Mouse (Mus musculus) stomach, postnatal 0 days (tissue): Measurements from ENCODE around the gene Polrmt. TPM values are rescaled to one million over a fixed set of nuclear protein-coding genes. Genes with fewer than 3 reads are reported as not detected.
A peak's percentile ranks its signal among the peaks of the same experiment; 100 is the strongest.

Experiments
- ATAC-seq: fragments of 200-750 bp; cut with Nextera tagmentation; 2 replicates; pipeline ENCODE4 v1.8.0; 2017; ENCODE audit not compliant: low FRiP score, low TSS enrichment
- DNase-seq: peaks from one replicate; pipeline ENCODE4 v3.0.0-alpha.2; 2016; ENCODE audit warnings: low spot score
- H3K27ac ChIP-seq: fragments of 300-500 bp; sonication (generic); replicated peaks from 2 replicates; pipeline ENCODE4 v1.5.1; 2014; ENCODE audit warnings: mild to moderate bottlenecking, control low read depth
- H3K27me3 ChIP-seq: fragments of 300-500 bp; sonication (generic); 2 replicates; pipeline ENCODE4 v1.6.1; 2014; ENCODE audit warnings: low read length; ENCODE audit not compliant: control insufficient read depth, insufficient read depth
- H3K36me3 ChIP-seq: fragments of 300-500 bp; sonication (generic); 2 replicates; pipeline ENCODE4 v1.6.1; 2014; ENCODE audit warnings: low read length, mixed read lengths; ENCODE audit not compliant: control insufficient read depth, insufficient read depth
- H3K4me1 ChIP-seq: fragments of 300-500 bp; sonication (generic); replicated peaks from 2 replicates; pipeline ENCODE4 v1.6.1; 2014; ENCODE audit warnings: antibody characterized with exemption; ENCODE audit not compliant: control insufficient read depth, insufficient read depth
- H3K4me2 ChIP-seq: fragments of 300-500 bp; sonication (generic); replicated peaks from 2 replicates; pipeline ENCODE4 v1.6.1; 2014; ENCODE audit warnings: low read depth, mild to moderate bottlenecking, control low read depth, moderate library complexity
- H3K4me3 ChIP-seq: fragments of 300-500 bp; sonication (generic); 2 replicates; pipeline ENCODE4 v1.5.1; 2014; ENCODE audit warnings: low read depth, low read length, control low read depth
- H3K9ac ChIP-seq: fragments of 300-500 bp; sonication (generic); 2 replicates; pipeline ENCODE4 v1.6.1; 2014; ENCODE audit warnings: mild to moderate bottlenecking, low read length, control low read depth, mixed read lengths
- H3K9me3 ChIP-seq: fragments of 300-500 bp; sonication (generic); 2 replicates; pipeline ENCODE4 v1.6.1; 2016; ENCODE audit warnings: low read length; ENCODE audit not compliant: control insufficient read depth
- CTCF ChIP-seq: IDR thresholded peaks from 2 replicates; pipeline ENCODE4 v1.5.1; 2016; ENCODE audit warnings: antibody characterized with exemption, low read depth, mild to moderate bottlenecking, moderate library complexity
- EP300 ChIP-seq: optimal IDR thresholded peaks from 2 replicates; pipeline ENCODE3; 2016; ENCODE audit warnings: antibody characterized with exemption
- WGBS: fragments of 180-500 bp; shearing (Covaris S2); extraction: QIAGEN DNeasy Blood & Tissue Kit; methylation state at CpG from one replicate; pipeline ENCODE4 v1.1.7; 2014; 5-methylcytosine and 5-hydroxymethylcytosine counted together
- polyA plus RNA-seq: library from polyadenylated mRNA; unstranded; fragments of >200 nt; fragmentation: Nextera tagmentation; extraction: Ambion mirVana; gene quantifications from 2 replicates; pipeline ENCODE4 v1.2.1, GENCODE M21; 2015

Polrmt gene
- polyA plus RNA-seq, 1 experiment from 2014 or later: 16.5 TPM

GRCm38 (mm10) chr10:79740863-79741262, 5.5 kb downstream of the Polrmt start:
- no peaks in the 10 kb centered on the region for H3K27me3 ChIP-seq
- no peak overlapping the region for H3K9ac ChIP-seq
- H3K36me3 ChIP-seq: peaks cover 48% of the 10 kb centered on the region
- H3K27ac ChIP-seq: no peak overlapping the region
- WGBS: 79% methylated on average over 11 of the region's 11 CpGs
- DNase-seq (no peak), ATAC-seq (no peak)
- no peaks in the 10 kb centered on the region; the same call in 1 of the 2 replicates for H3K9me3 ChIP-seq
- H3K4me3 ChIP-seq: no peak overlapping the region
- peaks cover 3% of the 10 kb centered on the region for H3K4me1 ChIP-seq
- no peak for TF ChIP-seq EP300
- TF ChIP-seq CTCF: peak; percentile 26; the same call in 1 of the 2 replicates
- no peak overlapping the region for H3K4me2 ChIP-seq

GRCm38 (mm10) chr10:79739234-79739633, 7.1 kb downstream of the Polrmt start:
- TF ChIP-seq CTCF (no peak), EP300 (no peak)
- no peaks in the 10 kb centered on the region for H3K27me3 ChIP-seq
- DNase-seq: no peak
- H3K9me3 ChIP-seq: no peaks in the 10 kb centered on the region; the same call in 1 of the 2 replicates
- no peak overlapping the region for H3K9ac ChIP-seq
- H3K27ac ChIP-seq: no peak overlapping the region
- no peak overlapping the region for H3K4me3 ChIP-seq
- H3K4me2 ChIP-seq: no peak overlapping the region
- WGBS: 96% methylated on average over 28 of the region's 28 CpGs
- no peak for ATAC-seq
- H3K4me1 ChIP-seq: no peaks in the 10 kb centered on the region
- H3K36me3 ChIP-seq: peaks cover 47% of the 10 kb centered on the region

GRCm38 (mm10) chr10:79738259-79738658, 8.1 kb downstream of the Polrmt start:
- H3K36me3 ChIP-seq: peaks cover 49% of the 10 kb centered on the region
- DNase-seq: peak; percentile 41
- H3K9ac ChIP-seq: no peak overlapping the region
- no peak overlapping the region for H3K4me3 ChIP-seq
- no peak for ATAC-seq
- no peak for TF ChIP-seq EP300
- peak; percentile 63 for TF ChIP-seq CTCF
- no peaks in the 10 kb centered on the region for H3K4me1 ChIP-seq
- no peaks in the 10 kb centered on the region for H3K27me3 ChIP-seq
- no peak overlapping the region for H3K4me2 ChIP-seq
- no peak overlapping the region for H3K27ac ChIP-seq
- WGBS: 93% methylated on average over 10 of the region's 10 CpGs
- H3K9me3 ChIP-seq: no peaks in the 10 kb centered on the region; the same call in 1 of the 2 replicates

- Histone ChIP-seq H3K36me3 (peaks cover 49% of the 10 kb centered on the region), H3K4me1 (no peaks in the 10 kb centered on the region), H3K27ac (no peak overlapping the region), H3K9me3 (no peaks in the 10 kb centered on the region; the same call in 1 of the 2 replicates), H3K9ac (no peak overlapping the region), H3K4me2 (no peak overlapping the region), H3K4me3 (no peak overlapping the region), H3K27me3 (no peaks in the 10 kb centered on the region)
- no peak for TF ChIP-seq EP300
- TF ChIP-seq CTCF: no peak
- 86% methylated on average over 14 of the region's 14 CpGs for WGBS
- DNase-seq: no peak
- no peak for ATAC-seq
These were observed 9.7 kb downstream of the Polrmt start for GRCm38 (mm10) chr10:79736706-79737105.

GRCm38 (mm10) chr10:79735361-79735760, 11.0 kb downstream of the Polrmt start:
- Histone ChIP-seq H3K27me3 (no peaks in the 10 kb centered on the region), H3K4me2 (no peak overlapping the region), H3K4me1 (no peaks in the 10 kb centered on the region), H3K27ac (no peak overlapping the region), H3K9ac (no peak overlapping the region), H3K4me3 (no peak overlapping the region), H3K9me3 (no peaks in the 10 kb centered on the region; the same call in 1 of the 2 replicates), H3K36me3 (peaks cover 41% of the 10 kb centered on the region)
- DNase-seq (peak; percentile 62), ATAC-seq (0 out of 2 replicates have a peak, but pooled peaks have one; percentile 10)
- TF ChIP-seq EP300: no peak
- peak; percentile 31 for TF ChIP-seq CTCF
- 39% methylated on average over 33 of the region's 52 CpGs for WGBS

GRCm38 (mm10) chr10:79733847-79734246, 12.5 kb downstream of the Polrmt start:
- TF ChIP-seq CTCF (no peak), EP300 (no peak)
- Histone ChIP-seq H3K4me3 (no peak overlapping the region), H3K27ac (no peak overlapping the region), H3K4me2 (no peak overlapping the region), H3K27me3 (no peaks in the 10 kb centered on the region), H3K36me3 (peaks cover 26% of the 10 kb centered on the region), H3K9me3 (no peaks in the 10 kb centered on the region), H3K9ac (no peak overlapping the region), H3K4me1 (no peaks in the 10 kb centered on the region)
- WGBS: 95% methylated on average over 15 of the region's 15 CpGs
- ATAC-seq (no peak), DNase-seq (no peak)
